Mouse (Mus musculus) embryonic facial prominence, embryonic 12.5 days (tissue): ENCODE measurements around the gene Bmp8b. TPM values are rescaled to one million over a fixed set of nuclear protein-coding genes. Genes with fewer than 3 reads are reported as not detected.
"Not testable (repeated sequence)": the region's sequence is repeated elsewhere in the genome, so short reads cannot be mapped to it uniquely, and the experiment has no call there.

ENCODE experiments used
- ATAC-seq: fragments of 200-750 bp; cut with Nextera tagmentation; 2 replicates; pipeline ENCODE4 v1.8.0; 2017; ENCODE audit not compliant: insufficient number of reproducible peaks, insufficient read depth, low FRiP score, low TSS enrichment
- H3K27ac ChIP-seq: fragments of 300-500 bp; sonication (generic); 2 replicates; pipeline ENCODE4 v1.5.1; 2016; ENCODE audit warnings: mild to moderate bottlenecking
- H3K27me3 ChIP-seq: fragments of 300-500 bp; sonication (generic); 2 replicates; pipeline ENCODE4 v1.6.1; 2016; ENCODE audit warnings: mild to moderate bottlenecking, moderate library complexity
- H3K36me3 ChIP-seq: fragments of 300-500 bp; sonication (generic); 2 replicates; pipeline ENCODE4 v1.6.1; 2016; ENCODE audit warnings: mild to moderate bottlenecking
- H3K4me1 ChIP-seq: fragments of 300-500 bp; sonication (generic); 2 replicates; pipeline ENCODE4 v1.6.1; 2016
- H3K4me2 ChIP-seq: fragments of 300-500 bp; sonication (generic); replicated peaks from 2 replicates; pipeline ENCODE4 v1.6.1; 2016; ENCODE audit warnings: mild to moderate bottlenecking, moderate library complexity
- H3K4me3 ChIP-seq: fragments of 300-500 bp; sonication (generic); 2 replicates; pipeline ENCODE4 v1.5.1; 2016; ENCODE audit warnings: mild to moderate bottlenecking
- H3K9ac ChIP-seq: fragments of 300-500 bp; sonication (generic); 2 replicates; pipeline ENCODE4 v1.6.1; 2016; ENCODE audit warnings: mild to moderate bottlenecking, moderate library complexity
- H3K9me3 ChIP-seq: fragments of 300-500 bp; sonication (generic); 2 replicates; pipeline ENCODE4 v1.6.1; 2016; ENCODE audit warnings: mild to moderate bottlenecking, moderate library complexity
- WGBS: fragments of 180-500 bp; shearing (Covaris S2); methylation state at CpG from one replicate; pipeline ENCODE4 v1.1.7; 2016; 5-methylcytosine and 5-hydroxymethylcytosine counted together
- polyA plus RNA-seq: library from polyadenylated mRNA; unstranded; fragments of >200 nt; fragmentation: Nextera tagmentation; extraction: Ambion mirVana; gene quantifications from 2 replicates; pipeline ENCODE4 v1.2.1, GENCODE M21; 2016

Bmp8b gene
- polyA plus RNA-seq, 1 experiment from 2014 or later, result 0.55 TPM

DNA sequence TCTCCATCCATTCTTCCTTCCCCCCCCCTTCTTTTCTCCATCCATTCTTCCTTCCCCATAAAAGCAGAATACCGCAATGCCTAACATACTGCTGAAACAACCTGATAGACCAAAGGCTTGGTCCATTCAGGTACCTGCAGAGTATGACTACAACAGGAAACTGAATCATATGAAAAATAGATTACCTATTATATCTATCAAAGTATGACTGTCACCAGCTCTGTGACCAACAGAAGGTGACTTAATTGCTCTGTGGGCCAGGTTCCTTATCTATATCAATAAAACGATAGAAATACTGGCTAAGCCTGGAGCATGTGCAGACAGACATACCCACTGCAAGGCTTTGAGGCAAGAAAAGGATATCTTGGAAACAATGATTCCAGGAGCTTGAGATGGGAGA is 50.5 kb downstream of the Bmp8b start:
- 0 out of 2 replicates have a peak, but pooled peaks cover 3% of the 10 kb centered on the region for H3K27me3 ChIP-seq
- H3K9me3 ChIP-seq, result no peaks in the 10 kb centered on the region
- 65% methylated on average over 2 of the region's 2 CpGs for WGBS
- H3K4me3 ChIP-seq, result no peak overlapping the region
- no peak overlapping the region for H3K9ac ChIP-seq
- H3K4me1 ChIP-seq, result no peaks in the 10 kb centered on the region
- no peak overlapping the region for H3K27ac ChIP-seq
- ATAC-seq, result no peak
- H3K4me2 ChIP-seq, result no peak overlapping the region
- H3K36me3 ChIP-seq, result no peaks in the 10 kb centered on the region

DNA sequence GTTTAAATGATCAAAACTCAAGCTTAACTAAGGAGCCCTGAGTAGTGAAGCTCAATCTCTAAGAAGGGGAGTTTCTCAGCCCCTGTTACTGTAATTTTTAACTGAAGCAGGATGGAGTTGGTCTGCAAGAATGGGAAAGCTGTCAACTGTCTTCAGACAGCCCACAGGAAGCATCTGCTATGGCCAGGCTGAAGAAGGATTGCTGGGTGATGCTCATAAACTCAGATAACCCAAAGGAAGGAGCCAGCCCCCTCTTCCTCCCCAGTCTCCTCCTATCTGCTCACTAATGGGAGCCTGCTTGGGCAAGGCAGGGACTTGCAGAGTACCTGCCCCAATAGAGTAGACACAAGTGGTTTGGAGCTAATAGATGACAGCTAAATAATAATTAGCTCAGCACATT is 50.9 kb downstream of the Bmp8b start:
- 0 out of 2 replicates have a peak, but pooled peaks cover 3% of the 10 kb centered on the region for H3K27me3 ChIP-seq
- no peak for ATAC-seq
- H3K27ac ChIP-seq, result no peak overlapping the region
- no peak overlapping the region for H3K4me3 ChIP-seq
- H3K36me3 ChIP-seq, result no peaks in the 10 kb centered on the region
- H3K9ac ChIP-seq, result no peak overlapping the region
- H3K4me1 ChIP-seq, result no peaks in the 10 kb centered on the region
- no peak overlapping the region for H3K4me2 ChIP-seq
- H3K9me3 ChIP-seq, result no peaks in the 10 kb centered on the region

DNA sequence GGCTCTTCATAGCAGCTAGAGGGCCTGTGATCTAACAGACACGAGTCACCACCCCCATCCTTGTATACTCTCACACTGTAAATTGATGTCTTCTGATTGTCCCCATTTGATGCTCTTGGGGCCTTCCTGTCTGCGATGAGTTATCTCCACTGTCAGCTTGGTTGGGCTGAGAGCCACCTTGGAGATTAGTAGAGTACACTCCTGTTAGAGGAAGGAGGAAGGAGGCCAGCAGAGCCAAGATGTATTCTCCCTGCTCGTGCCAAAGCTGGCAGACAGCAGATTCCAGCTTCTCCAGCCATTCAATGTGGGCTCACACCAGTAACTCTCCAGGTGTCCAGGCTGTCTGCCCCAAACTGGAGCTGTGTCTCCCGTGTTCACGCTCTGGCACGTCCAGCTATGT is 55.6 kb downstream of the Bmp8b start:
- Histone ChIP-seq H3K27ac (no peak overlapping the region), H3K9me3 (no peaks in the 10 kb centered on the region), H3K4me1 (no peaks in the 10 kb centered on the region; the same call in 1 of the 2 replicates), H3K9ac (no peak overlapping the region), H3K36me3 (no peaks in the 10 kb centered on the region), H3K4me3 (no peak overlapping the region), H3K27me3 (peaks cover 8% of the 10 kb centered on the region; the same call in 1 of the 2 replicates), H3K4me2 (no peak overlapping the region)
- no peak for ATAC-seq
- 76% methylated on average over 6 of the region's 6 CpGs for WGBS

DNA sequence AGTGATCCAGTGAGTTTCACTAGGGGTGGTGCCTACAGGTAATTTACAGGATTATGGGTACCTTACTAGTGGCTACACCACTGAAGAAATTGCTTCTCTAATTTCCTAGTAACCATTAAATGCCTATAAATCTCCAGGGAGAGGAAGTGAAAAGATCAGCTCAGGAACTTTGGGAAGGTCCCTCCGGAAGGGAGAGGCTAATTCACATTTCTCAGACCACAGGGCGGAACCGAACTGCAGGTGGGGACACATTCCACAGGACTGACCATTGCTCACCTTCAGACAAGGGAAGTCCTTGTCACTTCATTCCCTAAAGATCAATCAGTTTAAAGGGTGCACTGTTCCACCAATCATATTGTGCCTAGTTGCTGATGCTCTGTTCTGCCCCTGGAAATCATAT is 56.3 kb downstream of the Bmp8b start:
- not testable (repeated sequence) for H3K36me3 ChIP-seq, H3K9me3 ChIP-seq, H3K9ac ChIP-seq, H3K27me3 ChIP-seq, H3K4me2 ChIP-seq, H3K4me1 ChIP-seq, ATAC-seq, H3K4me3 ChIP-seq, H3K27ac ChIP-seq
- 72% methylated on average over 3 of the region's 3 CpGs for WGBS

DNA sequence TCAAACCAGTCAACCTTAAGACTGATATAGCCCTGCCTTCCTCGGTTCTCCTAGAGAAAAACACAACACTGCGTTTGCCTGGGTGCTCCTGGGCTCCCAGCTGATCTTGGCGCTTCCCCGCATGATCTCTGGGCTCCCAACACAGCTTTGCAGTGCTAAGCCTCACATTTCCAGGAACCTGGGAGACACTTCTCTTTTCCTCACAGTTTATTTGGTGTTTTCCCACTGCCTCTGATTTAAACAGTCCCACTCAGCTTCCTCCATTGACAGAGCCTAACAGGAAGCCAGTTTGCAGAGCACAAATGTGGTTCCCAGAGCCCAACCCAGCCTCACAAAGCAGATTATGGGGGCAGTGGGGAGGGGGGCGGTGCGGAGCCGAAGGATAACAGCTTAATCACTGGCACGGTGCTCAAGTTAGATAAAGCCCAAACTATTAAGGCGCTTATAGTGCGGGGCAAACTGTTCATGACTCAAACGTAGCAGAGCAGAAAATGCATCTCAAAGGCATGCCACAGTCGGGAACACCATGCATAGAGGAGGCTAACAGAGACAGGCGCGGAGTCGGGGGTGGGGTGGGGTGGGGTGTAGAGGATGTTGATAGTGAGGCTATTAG is 57.4 kb downstream of the Bmp8b start:
- H3K4me2 ChIP-seq, result peak overlapping the region; percentile 24
- no peak overlapping the region for H3K9ac ChIP-seq
- ATAC-seq, result no peak
- no peaks in the 10 kb centered on the region; the same call in 1 of the 2 replicates for H3K4me1 ChIP-seq
- H3K27me3 ChIP-seq, result peaks cover 8% of the 10 kb centered on the region; the same call in 1 of the 2 replicates
- WGBS, result 22% methylated on average over 15 of the region's 15 CpGs
- no peaks in the 10 kb centered on the region for H3K36me3 ChIP-seq
- H3K27ac ChIP-seq, result no peak overlapping the region
- H3K9me3 ChIP-seq, result no peaks in the 10 kb centered on the region
- no peak overlapping the region for H3K4me3 ChIP-seq

DNA sequence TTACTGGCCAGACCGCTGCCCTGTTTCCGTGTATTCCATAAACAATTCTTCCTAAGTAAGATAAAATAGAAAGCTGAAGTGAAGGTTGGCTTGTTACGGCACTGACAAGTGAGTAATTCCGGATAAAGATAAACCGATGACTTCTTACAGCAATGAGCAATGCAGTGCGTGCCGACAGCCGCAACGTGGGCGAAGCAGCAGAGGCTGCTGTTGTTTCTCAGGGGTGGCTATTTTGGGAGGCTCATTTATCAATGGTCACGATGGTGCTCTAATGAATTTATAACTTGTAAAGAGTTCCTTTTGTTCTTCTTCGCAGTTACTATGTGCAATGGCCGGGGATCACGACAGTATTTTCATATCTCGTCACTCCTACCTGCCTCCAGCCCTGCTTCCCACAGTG is 59.2 kb downstream of the Bmp8b start:
- 90% methylated on average over 15 of the region's 15 CpGs for WGBS
- peaks cover 8% of the 10 kb centered on the region; the same call in 1 of the 2 replicates for H3K27me3 ChIP-seq
- H3K27ac ChIP-seq, result no peak overlapping the region
- no peaks in the 10 kb centered on the region for H3K36me3 ChIP-seq
- H3K9ac ChIP-seq, result no peak overlapping the region
- ATAC-seq, result no peak
- H3K4me1 ChIP-seq, result no peaks in the 10 kb centered on the region; the same call in 1 of the 2 replicates
- H3K4me2 ChIP-seq, result no peak overlapping the region
- H3K9me3 ChIP-seq, result no peaks in the 10 kb centered on the region
- H3K4me3 ChIP-seq, result no peak overlapping the region

DNA sequence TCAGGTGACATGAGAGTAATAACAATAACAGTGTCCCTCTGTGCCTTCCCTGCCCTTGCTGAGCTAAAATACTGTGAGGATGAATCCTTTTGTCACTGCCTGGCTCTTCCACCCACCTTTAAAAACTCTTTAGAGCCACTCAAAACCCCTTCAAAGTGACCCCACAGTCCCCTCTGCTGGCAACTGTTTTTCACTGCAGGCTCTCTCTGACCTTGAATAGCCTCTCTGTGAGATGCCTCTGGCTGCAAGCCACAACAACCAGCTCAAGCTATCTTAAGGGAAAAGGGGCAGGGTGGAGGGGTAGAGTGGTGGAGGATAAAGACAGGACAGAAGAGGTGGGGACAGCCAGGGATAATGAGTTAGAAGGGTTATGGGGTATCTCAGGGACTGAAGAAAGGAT is 66.8 kb downstream of the Bmp8b start:
- Histone ChIP-seq H3K9ac (no peak overlapping the region), H3K9me3 (no peaks in the 10 kb centered on the region), H3K4me1 (no peaks in the 10 kb centered on the region), H3K36me3 (no peaks in the 10 kb centered on the region), H3K4me3 (no peak overlapping the region), H3K27ac (no peak overlapping the region), H3K4me2 (no peak overlapping the region), H3K27me3 (peaks cover 20% of the 10 kb centered on the region)
- ATAC-seq, result no peak

Other genes with a start within 250 kb of the Bmp8b start
- 51.0 and 52.3 TPM in 2 replicates for gene Cap1, start 219.1 kb upstream of the Bmp8b start, polyA plus RNA-seq
- 6.6 and 7.0 TPM in 2 replicates for gene Mfsd2a, start 144.0 kb upstream of the Bmp8b start, polyA plus RNA-seq
- 46.4 and 51.5 TPM in 2 replicates for gene Mycl, start 109.5 kb upstream of the Bmp8b start, polyA plus RNA-seq
- gene Trit1, start 88.6 kb upstream of the Bmp8b start, polyA plus RNA-seq, result 21.3 and 23.4 TPM in 2 replicates
- gene Oxct2b, start 11.1 kb downstream of the Bmp8b start, polyA plus RNA-seq, result 0.15 and 0.31 TPM in 2 replicates
- 108 and 110 TPM in 2 replicates for gene Ppie, start 34.8 kb downstream of the Bmp8b start, polyA plus RNA-seq
- gene Hpcal4, start 78.1 kb downstream of the Bmp8b start, polyA plus RNA-seq, result 0.55 and 0.75 TPM in 2 replicates
- gene Nt5c1a, start 96.3 kb downstream of the Bmp8b start, polyA plus RNA-seq, result not detected in 2 replicates
- gene Heyl, start 128.4 kb downstream of the Bmp8b start, polyA plus RNA-seq, result 7.2 and 7.9 TPM in 2 replicates
- gene Pabpc4, start 157.2 kb downstream of the Bmp8b start, polyA plus RNA-seq, result 39.8 and 44.1 TPM in 2 replicates
- gene Oxct2a, start 218.5 kb downstream of the Bmp8b start, polyA plus RNA-seq, result not detected in 2 replicates
- 0.10 and 0.19 TPM in 2 replicates for gene Bmp8a, start 238.1 kb downstream of the Bmp8b start, polyA plus RNA-seq